Mouse (Mus musculus) urinary bladder, postnatal 36 days (tissue): ENCODE measurements around the gene 4930404N11Rik.

Source experiments
- DNase-seq, 2 experiments: peaks; one replicate each; pipeline ENCODE4 v3.0.0; 2022; ENCODE audit warnings: low spot score in 2 of 2, mixed read lengths in 1 of 2

Gene 4930404N11Rik

GRCm38 (mm10) chr10:81382039-81382438, 16.4 kb upstream of the 4930404N11Rik start:
- no peak for DNase-seq

- DNase-seq, result no peak
Measured at GRCm38 (mm10) chr10:81379809-81380378, 14.3 kb upstream of the 4930404N11Rik start.

DNA sequence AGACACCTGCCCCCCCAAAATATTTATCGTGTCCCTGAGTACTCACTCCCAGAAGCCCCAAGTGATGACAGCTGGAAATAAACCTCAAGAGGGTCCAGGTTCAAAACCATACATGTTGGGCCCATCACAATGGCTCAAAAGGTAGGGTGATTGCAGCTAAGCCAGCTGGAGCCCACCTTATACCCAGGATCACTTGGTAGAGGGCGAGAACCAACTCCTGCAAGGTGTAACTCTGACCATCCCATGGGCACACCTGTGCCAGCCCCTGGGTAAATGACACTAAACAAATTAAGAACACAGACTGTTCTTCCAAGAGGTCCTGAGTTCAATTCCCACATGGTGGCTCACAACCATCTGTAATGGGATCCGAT, 13.6 kb upstream of the 4930404N11Rik start:
- no peak for DNase-seq

DNA sequence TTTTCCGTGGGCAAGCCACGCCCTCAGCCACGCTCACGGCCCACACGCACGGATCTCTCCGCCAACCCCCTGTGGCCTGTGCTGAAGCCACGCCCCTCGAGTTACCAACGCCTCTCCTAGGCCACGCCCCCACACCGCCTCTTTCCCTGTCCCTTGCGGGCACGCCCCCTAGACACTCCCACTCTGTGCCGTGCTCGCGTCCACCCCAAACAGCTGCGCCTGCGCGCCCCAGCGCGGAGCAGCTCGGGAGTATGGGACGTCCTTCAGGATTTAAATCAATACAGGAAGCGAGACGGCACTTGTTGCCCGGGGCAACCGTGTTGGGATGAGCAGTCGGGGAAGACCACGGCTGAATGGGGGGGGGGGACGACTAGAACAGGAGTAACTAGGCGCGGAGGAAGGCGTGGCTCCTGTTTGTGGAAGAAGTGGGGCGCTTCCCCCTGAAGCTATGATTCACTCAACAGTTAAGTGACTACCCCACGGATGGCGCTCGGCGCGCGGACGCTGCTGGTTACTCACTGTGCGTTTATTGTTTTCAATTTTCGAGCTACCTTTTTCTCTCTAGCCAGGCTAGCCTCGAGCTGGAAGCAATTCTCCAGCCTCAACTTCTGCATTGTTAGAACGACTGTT, 13.1 kb upstream of the 4930404N11Rik start:
- peak; percentile 100 for DNase-seq

- no peak for DNase-seq
Measured at GRCm38 (mm10) chr10:81377793-81378552, 12.4 kb upstream of the 4930404N11Rik start, which contains the start of gene Fzr1. Fzr1 (minus strand) TSS chr10:81378516.

- no peak for DNase-seq
Measured at GRCm38 (mm10) chr10:81377362-81377664, 11.7 kb upstream of the 4930404N11Rik start.

- DNase-seq, result no peak
Measured at GRCm38 (mm10) chr10:81376561-81377361, 11.1 kb upstream of the 4930404N11Rik start.

- no peak for DNase-seq
Measured at GRCm38 (mm10) chr10:81375322-81375721, 9.7 kb upstream of the 4930404N11Rik start.

DNA sequence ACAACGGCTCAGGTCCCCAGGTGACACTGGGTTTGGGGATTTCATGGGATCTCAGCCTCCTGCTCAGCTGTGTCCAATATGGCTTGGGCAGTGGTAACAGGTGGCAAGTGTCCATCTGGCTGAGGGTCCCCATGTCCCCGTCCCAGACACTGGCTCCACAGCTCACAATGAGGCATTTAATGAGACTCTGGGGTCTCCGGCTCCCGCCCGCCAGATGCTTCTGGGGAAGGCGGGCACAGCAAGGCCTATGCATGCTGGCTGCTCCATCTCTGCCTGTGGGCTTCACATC, 1.5 kb upstream of the 4930404N11Rik start:
- DNase-seq, result no peak

- no peak for DNase-seq
Measured at GRCm38 (mm10) chr10:81366477-81367206, 1.0 kb upstream of the 4930404N11Rik start.

GRCm38 (mm10) chr10:81365073-81365472, 543 bp downstream of the 4930404N11Rik start:
- no peak for DNase-seq

DNA sequence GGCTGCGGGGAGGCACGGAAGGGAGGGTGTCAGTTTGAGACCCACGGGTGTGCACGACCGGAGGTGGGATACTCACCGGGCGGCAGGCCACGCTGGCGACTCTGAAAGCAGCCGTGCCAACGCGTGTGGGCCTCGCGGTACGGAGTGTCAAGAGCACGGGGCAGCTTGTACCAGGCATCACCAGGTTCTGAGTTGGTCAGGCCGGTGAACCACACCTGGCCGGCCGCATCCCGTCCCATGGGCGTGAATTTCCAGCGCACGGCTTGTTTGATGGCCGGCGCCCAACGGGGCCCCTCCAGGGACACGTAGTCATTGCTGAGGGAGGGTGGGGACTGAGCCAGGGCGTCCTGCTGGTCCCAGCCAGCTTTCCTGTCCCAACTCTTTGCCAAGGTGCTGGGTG, 950 bp downstream of the 4930404N11Rik start:
- no peak for DNase-seq

DNA sequence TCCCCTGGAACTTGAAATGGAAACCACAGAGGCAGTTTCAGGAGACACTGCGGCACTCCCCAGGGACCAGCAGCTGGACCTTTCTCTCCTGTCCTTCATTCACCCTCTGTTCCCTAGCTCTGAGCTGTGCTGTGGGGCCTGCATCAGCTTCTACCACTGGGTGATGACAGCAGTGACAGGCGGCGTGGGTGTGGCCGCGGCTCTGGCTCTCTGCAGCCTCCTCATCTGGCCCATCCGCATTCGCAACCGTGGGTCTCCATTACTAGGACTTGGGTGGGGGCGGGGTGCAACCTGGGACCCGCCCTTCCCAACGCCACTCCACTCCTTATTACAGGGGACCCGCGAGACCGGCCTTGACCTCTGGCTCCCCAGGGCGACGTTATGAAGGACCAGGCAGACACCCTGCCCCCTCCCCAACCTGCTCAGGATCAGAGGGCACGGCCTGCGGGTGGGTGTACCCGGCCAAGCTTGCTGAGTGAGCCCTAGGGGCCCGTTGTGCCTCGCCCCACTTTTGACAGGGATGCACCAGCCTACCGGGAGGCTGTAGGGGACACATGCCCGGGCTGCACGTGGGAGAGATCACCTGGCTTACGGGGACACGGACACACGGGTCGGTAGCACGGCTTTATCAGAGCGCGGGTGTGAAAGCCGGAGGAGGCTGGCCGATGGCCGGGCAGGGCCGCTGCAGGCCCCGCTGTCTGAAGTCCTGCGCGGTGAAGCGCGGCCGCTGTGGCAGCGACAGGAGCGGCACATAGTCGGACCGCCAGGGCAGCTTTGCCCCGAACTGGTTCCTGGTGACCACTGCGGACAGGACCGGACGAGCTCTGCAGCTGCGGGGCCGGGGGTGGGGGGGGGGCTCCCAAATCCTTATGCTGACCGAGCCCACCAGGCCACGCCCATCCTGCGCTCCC, 1.9 kb downstream of the 4930404N11Rik start:
- no peak for DNase-seq

GRCm38 (mm10) chr10:81362336-81362949, 3.2 kb downstream of the 4930404N11Rik start:
- no peak for DNase-seq

GRCm38 (mm10) chr10:81360721-81361120, 4.9 kb downstream of the 4930404N11Rik start:
- DNase-seq, result no peak

GRCm38 (mm10) chr10:81358841-81359240, 6.8 kb downstream of the 4930404N11Rik start:
- DNase-seq, result no peak

GRCm38 (mm10) chr10:81358209-81358608, 7.4 kb downstream of the 4930404N11Rik start:
- DNase-seq, result no peak

DNA sequence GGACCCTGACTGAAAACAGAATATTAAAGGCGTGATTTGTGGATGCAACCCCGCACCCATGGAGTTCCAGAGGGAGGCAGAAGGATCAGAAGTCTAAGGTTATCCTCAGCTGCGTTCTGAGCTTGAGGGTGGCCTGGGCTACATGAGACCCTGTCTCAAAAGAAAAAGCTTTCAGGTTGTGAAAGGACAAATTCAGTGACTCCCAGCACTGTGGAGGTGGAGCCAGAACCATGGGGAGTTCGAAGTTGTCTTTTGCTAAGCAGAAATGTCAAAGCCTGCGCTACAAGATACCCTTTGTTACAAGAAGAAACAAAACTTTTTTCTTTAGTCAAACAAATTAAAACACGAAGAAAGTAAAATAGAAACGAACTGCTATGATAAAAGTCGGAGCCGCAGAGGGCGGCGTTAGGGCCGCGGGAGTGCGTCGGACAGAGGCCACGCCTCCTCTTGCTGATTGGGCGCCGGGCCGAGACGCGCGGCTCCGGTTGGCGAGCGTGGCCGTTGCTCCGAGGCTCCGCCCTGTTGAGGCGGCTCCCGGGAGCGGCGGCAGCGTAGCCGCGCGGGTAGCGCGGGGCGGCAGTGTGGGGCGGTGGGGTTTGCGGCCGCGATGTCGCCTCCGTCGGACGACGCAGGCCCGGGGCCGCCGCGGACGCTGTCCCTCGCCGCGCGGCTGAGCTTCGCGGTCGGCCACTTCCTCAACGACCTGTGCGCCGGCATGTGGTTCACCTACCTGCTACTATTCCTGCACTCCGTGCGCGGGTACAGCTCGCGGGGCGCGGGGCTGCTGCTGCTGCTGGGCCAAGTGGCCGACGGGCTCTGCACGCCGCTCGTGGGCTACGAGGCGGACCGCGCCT, 8.4 kb downstream of the 4930404N11Rik start, which contains the start of gene Mfsd12:
TSS of gene Mfsd12 (plus strand) at position 501 of the 854 bp plus-strand sequence.
- DNase-seq, result peak; percentile 78 to 90

GRCm38 (mm10) chr10:81356352-81356990, 9.1 kb downstream of the 4930404N11Rik start:
- no peak for DNase-seq
